Mouse (Mus musculus) retina, postnatal 7 days (tissue): ENCODE measurements around the gene Olfr965.
"Not testable (repeated sequence)": the region's sequence is repeated elsewhere in the genome, so short reads cannot be mapped to it uniquely, and the experiment has no call there.

Experiments
- DNase-seq: peaks from one replicate; pipeline ENCODE4 v3.0.0-alpha.2; 2012; ENCODE audit warnings: low read depth, low spot score

Gene Olfr965

DNA sequence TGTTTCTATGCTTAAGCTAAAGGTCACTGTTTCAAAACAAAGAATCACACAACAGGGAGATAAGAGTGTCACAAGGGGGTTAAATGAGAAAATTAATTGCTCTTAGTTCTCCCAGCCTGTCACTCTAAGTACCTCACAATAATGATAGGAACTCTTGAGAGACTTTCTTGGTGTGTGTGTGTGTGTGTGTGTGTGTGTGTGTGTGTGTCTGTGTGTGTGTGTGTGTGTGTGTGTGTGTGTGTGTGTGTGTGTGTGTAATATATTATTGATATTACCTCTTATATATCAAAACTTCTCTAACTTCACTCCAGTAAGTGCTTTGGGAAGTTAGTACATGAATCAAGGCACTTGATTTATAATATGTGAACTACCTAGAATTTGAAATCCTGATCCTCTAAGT is at the start of gene Olfr965:
Olfr965 (plus strand) TSS at position 301 of the 400 bp plus-strand sequence.
- DNase-seq: no peak

DNA sequence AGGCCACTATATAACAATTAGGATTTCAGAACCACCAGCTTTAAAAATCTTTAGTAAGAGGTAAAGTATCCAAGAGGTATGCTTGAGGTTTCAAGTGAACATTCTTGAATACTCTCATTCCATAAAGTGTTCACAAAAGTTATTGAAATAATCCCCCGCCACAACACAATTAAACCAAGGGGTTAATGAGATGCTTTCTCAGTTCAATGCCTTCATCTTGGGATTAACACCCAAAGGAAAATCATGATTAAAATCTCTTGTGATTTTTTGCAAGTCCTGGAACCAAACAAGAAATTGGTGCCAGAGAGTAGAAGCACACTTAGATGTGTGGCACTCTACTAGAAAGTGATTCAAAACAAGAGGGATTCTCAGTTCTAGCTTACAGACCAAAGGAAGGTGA is 44.2 kb upstream of the Olfr965 start, which contains the start of gene Olfr963:
Olfr963 (plus strand) TSS at position 301 of the 400 bp plus-strand sequence.
- DNase-seq: no peak

DNA sequence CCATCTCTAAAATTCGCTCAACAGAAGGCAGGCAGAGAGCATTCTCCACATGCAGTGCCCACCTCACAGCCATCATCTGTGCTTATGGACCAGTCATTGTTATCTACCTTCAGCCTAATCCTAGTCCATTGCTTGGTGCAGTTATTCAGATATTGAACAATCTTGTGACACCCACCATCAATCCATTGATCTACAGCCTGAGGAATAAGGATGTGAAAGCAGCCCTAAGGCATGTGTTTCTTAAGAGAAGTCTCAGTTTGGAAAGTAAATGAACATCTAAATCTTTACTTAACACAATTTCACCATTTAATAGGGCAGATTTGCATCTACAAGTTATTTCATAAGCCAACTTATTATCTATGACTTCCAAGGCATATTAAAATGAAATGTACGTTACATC is 41.4 kb upstream of the Olfr965 start:
- no peak for DNase-seq

DNA sequence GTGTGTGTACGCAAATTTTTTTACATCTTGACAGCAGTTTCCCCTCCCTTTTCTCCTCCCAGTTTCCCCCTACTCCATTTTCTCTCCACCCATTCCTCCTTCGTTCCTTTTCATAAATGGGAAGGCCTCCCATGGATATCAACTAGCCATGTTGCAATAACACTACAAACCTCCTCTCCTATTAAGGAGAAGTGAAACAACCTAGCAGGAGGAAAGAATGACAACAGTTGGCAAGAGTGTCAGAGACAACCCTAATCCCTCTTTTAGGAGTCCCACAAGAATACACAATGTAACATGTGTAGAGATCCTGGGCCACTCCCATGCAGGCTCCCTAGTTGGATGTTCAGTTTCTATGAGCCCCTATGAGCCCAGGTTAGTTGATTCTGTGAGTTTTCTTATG is 36.3 kb upstream of the Olfr965 start:
- DNase-seq: no peak

DNA sequence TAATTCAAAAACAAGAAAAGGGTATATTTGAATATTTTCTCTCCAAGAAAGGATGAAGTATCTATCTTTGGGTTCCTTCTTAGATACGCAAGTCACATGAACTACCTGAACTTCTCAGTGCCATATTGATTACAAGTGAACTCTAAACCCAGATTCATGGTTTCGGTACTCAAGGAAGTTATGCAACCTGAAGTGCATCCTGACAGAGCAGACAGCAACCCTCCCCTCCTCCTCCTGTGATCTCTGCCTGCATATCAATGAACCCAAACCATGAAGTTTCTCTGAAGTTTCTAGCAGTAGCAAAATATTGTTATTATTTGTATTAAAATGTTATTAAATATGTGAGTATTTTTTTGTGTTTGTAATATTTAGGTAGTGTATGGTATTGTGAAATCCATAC is 32.6 kb upstream of the Olfr965 start:
- no peak for DNase-seq

DNA sequence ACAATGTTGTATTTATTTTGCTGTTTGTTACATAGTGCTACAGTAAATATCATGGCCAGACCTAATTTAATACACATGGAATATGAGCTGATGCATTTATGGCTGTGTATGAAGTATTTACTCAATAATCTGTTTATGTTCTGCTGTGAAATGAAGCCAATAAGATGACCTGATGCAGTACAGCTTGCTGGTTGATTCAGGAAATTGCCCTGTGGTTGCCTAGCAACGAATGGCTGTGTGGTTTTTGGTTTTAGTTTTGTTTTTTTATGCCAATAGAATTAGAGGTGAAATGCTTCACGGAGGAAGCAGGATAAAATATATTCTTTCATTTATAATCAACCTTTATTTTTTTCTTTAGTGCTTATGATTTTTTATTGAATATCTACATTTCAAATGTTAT is 31.9 kb upstream of the Olfr965 start:
- DNase-seq: no peak

DNA sequence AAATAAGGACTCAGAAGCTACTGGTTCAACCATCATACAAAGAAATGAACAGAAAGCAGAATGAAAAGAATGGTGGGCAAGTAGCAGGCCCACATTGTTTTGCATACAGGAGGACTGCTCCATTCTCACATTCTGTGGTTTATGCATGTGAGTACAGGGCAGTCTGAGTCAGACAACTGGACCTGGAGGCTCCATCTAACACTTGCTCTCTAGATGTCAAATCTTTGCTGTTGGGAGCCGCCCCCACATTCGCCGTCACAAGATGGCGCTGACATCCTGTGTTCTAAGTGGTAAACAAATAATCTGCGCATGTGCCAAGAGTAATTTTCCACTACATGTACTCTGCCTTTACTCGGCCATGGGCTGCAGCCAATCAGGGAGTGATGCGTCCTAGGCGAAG is 10.0 kb upstream of the Olfr965 start:
- not testable (repeated sequence) for DNase-seq

DNA sequence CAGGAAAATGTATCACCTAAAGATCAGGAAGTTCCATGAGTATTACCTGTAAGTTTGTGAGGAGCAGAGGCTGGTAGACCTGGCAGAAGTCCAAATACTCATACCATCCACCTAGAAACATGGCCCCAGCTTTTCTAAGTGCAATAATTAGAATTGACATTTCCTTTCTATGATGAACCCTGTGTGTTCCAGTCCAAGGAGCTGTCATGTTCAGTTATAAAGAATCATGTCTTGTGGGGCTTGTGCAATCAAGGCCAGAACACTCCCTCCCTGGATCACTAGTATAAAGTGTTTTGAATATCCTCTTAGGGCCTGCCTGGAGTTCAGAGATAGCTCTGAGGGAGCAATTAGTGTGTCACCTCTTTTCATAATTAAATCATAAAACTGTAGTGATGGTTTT is 4.1 kb upstream of the Olfr965 start, which contains the start of gene Olfr149:
Olfr149 (minus strand) TSS at position 101 of the 400 bp plus-strand sequence.
- DNase-seq: no peak

DNA sequence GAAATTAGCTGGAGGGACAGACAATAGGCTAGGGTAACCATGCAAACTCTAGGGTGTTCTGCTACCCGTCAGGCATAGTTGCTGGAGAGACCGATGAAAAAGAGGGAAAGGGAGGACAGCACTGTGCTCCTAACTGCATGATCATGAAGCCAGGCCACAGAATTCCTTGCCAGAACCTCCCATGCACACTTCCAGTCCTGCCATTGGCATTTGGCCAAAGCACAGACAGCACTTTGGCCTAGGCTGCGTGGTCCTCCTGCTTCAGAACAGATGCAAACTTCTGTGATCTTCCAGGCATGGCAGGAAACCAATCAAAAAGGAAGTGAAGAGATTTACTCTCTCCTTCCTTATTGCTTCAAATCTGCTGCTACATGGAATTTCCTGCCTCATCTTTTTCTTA is 2.2 kb upstream of the Olfr965 start:
- DNase-seq: no peak

DNA sequence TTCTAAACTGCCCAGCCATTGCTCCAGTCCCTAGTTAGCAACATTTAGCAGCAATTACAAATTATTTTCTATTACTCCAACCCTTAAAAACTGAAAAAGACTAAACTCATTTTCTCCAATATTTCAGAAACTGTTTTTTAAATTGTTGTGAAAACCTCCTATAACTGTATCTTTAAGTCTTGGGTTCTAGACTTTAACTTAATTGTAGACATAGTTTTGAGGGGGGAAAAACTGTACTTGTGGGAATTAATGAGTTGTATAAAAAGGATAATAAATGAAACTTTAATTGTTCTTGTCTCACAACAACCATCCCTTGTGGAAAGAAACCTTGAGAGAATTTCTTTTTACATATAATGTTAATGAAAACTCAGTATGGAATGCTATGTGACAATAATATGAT is 19.5 kb downstream of the Olfr965 start, which contains the start of gene Olfr150:
Olfr150 (plus strand) TSS at position 301 of the 400 bp plus-strand sequence.
- DNase-seq: no peak

DNA sequence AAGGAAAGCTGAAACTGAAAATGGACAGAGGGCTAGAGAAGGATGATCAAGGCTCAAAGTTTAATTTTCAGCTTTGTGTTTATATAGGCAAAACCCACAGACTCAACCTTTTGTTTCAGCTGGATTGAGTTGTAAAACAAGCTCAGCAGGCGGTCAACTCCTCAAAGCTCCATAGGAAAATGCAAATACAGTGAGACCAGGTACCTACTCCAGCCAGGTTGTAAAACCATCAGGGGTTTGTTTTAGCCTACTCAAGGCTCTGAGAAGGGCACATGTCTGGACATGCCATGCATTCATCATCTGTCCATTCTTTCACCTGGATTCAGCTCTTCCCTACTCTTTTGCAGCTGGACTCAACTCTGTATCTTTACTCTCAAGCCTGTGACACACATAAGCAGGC is 29.6 kb downstream of the Olfr965 start:
- DNase-seq: no peak

DNA sequence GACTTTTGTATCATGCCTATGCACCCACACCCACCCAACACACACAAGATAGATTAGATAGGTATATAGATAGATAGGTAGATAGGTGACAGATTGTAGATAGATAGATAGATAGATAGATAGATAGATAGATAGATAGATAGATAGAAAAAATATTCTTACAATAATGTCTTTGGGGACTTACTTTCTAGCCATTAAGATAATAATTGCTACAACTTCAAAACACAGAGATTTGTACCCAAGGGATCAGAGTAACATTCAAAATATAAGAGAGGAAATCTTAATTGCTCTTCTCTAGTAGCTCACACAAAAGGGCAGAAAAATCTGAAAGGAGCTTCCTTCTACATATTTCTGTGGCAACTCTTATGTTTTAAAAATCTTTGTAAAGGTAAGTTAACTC is 34.8 kb downstream of the Olfr965 start, which contains the start of gene Olfr967:
Olfr967 (plus strand) TSS at position 301 of the 400 bp plus-strand sequence.
- DNase-seq: no peak

DNA sequence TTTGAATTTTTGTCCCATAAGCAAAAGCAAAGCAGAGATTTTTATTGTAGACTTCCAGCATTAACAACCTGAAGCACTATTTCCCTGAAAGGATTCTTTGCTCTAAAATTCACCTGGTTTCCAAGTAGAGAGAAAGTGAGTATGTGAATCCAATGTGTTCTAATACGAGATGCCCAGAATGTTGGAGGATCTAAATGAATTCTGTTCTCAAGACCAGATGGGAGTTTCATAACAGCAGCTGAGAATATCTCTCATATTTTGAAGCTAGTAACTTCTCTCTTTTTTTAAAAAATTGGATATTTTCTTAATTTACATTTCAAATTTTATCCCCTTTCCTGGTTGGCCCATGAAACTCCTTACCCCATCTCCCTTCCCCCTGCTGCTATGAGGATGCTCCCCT is 35.3 kb downstream of the Olfr965 start:
- no peak for DNase-seq
